Mouse (Mus musculus) liver, embryonic 16.5 days (tissue): ENCODE data around the gene Cdpf1. TPM values are rescaled to one million over a fixed set of nuclear protein-coding genes. Genes with fewer than 3 reads are reported as not detected.

Experiments used
- ATAC-seq: fragments of 200-750 bp; cut with Nextera tagmentation; 2 replicates; pipeline ENCODE4 v1.8.0; 2017; ENCODE audit warnings: low read depth, mild to moderate bottlenecking, moderate number of reproducible peaks, moderate library complexity
- H3K27ac ChIP-seq: fragments of 300-500 bp; sonication (generic); 2 replicates; pipeline ENCODE4 v1.5.1; 2014; ENCODE audit warnings: mild to moderate bottlenecking, low read length
- H3K27me3 ChIP-seq: fragments of 300-500 bp; sonication (generic); 2 replicates; pipeline ENCODE4 v1.6.1; 2014; ENCODE audit warnings: low read depth, low read length, mixed read lengths; ENCODE audit not compliant: control insufficient read depth, insufficient read depth
- H3K36me3 ChIP-seq: fragments of 300-500 bp; sonication (generic); 2 replicates; pipeline ENCODE4 v1.6.1; 2014; ENCODE audit warnings: mild to moderate bottlenecking; ENCODE audit not compliant: control insufficient read depth, insufficient read depth
- H3K4me1 ChIP-seq: fragments of 300-500 bp; sonication (generic); 2 replicates; pipeline ENCODE4 v1.6.1; 2014; ENCODE audit warnings: low read depth, low read length, mixed read lengths; ENCODE audit not compliant: control insufficient read depth
- H3K4me2 ChIP-seq: fragments of 300-500 bp; sonication (generic); 2 replicates; pipeline ENCODE4 v1.6.1; 2014; ENCODE audit warnings: low read depth, low read length, mixed read lengths
- H3K4me3 ChIP-seq: fragments of 300-500 bp; sonication (generic); 2 replicates; pipeline ENCODE4 v1.5.1; 2014; ENCODE audit warnings: low read depth, mild to moderate bottlenecking, low read length
- H3K9ac ChIP-seq: fragments of 300-500 bp; sonication (generic); 2 replicates; pipeline ENCODE4 v1.6.1; 2014; ENCODE audit warnings: low read depth, low read length
- H3K9me3 ChIP-seq: fragments of 300-500 bp; sonication (generic); replicated peaks from 2 replicates; pipeline ENCODE4 v1.6.1; 2016; ENCODE audit warnings: low read length; ENCODE audit not compliant: control insufficient read depth
- WGBS: fragments of 180-500 bp; shearing (Covaris S2); extraction: QIAGEN DNeasy Blood & Tissue Kit; methylation state at CpG from one replicate; pipeline ENCODE4 v1.1.7; 2014; ENCODE audit not compliant: insufficient replicate concordance; 5-methylcytosine and 5-hydroxymethylcytosine counted together
- polyA plus RNA-seq: library from polyadenylated mRNA; unstranded; fragments of >200 nt; fragmentation: Nextera tagmentation; extraction: Ambion mirVana; gene quantifications from 2 replicates; pipeline ENCODE4 v1.2.1, GENCODE M21; 2015

The Cdpf1 gene
- polyA plus RNA-seq, 1 experiment from 2014 or later = 17.2 TPM

DNA sequence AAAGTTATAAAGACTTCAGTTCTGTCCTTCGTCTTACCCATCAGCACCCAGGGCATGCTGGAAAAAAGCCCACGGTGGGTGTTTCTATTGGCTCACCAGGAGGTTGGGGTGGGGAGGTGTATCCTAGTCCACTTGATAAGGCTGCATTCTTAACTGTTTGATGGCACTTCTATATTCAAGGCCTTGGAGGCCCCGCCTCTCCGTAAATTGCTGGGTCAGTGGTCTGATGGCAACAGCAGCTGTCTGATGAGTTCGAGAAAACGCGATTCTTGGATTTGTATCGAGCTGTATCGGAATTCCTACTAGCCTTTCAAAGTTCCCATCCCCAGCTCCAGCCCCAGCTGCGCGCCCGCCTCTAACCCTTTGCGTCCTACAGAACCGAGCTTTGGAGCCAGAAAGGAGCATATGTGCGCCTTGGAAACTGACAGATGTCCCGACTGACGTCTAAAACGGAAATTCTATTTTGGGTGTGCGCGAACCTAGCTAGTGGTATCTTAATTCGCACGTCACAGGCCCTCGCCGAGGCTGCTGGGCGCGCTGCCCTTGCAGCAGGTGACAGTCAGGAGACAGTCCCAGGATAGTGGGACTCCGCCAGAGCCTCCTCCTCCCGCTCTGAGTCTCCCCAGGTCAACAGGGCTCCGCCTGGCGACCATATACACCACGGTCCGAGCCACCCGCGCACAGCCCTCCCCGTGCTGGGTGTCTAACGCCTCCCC lies 533 bp downstream of the Cdpf1 start:
- peaks cover 29% of the 10 kb centered on the region for H3K4me1 ChIP-seq
- H3K4me2 ChIP-seq = peak overlapping the region; percentile 81
- peak; percentile 84 for ATAC-seq
- H3K9me3 ChIP-seq = no peaks in the 10 kb centered on the region
- H3K9ac ChIP-seq = peak overlapping the region; percentile 83
- H3K36me3 ChIP-seq = peaks cover 3% of the 10 kb centered on the region; the same call in 1 of the 2 replicates
- WGBS = 2% methylated on average over 36 of the region's 36 CpGs
- H3K27ac ChIP-seq = peak overlapping the region; percentile 84
- H3K27me3 ChIP-seq = no peaks in the 10 kb centered on the region
- peak overlapping the region; percentile 77 for H3K4me3 ChIP-seq

DNA sequence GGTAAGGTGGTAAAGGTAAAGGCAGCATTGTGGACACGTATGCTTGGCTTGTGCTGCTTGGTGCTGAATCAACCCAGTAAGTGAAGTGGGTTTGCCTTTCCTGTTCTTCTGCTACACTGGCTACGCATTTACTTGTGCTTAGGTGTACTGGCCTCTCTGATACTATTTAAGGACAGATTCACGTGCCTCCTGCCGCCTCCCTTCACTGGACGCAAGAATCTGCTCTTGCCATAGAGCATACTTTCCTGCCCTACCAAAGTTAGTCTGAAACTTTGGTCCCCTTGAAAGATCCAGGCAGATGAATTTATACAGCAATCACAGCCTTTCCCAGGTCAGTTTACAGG lies 1.1 kb downstream of the Cdpf1 start:
- no peak for ATAC-seq
- Histone ChIP-seq H3K36me3 (peaks cover 3% of the 10 kb centered on the region; the same call in 1 of the 2 replicates), H3K4me2 (peak overlapping the region; percentile 81), H3K9me3 (no peaks in the 10 kb centered on the region), H3K9ac (peak overlapping the region; percentile 83), H3K27ac (peak overlapping the region; percentile 84), H3K27me3 (no peaks in the 10 kb centered on the region), H3K4me1 (peaks cover 29% of the 10 kb centered on the region), H3K4me3 (peak overlapping the region; percentile 77)
- 73% methylated on average over 5 of the region's 5 CpGs for WGBS

DNA sequence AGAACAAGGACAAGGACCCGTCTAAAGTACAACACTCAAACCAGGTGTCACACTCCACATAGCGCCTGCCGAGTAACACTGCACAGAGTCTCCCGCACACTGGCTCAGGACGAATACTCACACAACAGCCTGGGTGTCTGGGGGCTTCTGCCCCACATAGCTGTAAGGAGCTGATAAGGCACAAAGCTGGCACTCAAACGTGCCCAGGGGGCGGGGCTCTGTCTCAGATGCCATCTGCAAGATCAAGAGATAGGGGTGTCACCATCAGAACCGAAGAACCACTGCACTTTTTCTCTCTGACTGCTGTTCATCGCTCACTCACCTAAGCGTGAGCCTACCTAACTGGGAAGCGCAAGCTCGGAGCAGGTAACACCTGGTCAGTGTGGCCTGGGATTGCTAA lies 2.4 kb downstream of the Cdpf1 start:
- Histone ChIP-seq H3K9me3 (no peaks in the 10 kb centered on the region), H3K36me3 (peaks cover 3% of the 10 kb centered on the region; the same call in 1 of the 2 replicates), H3K4me1 (peaks cover 29% of the 10 kb centered on the region), H3K4me2 (no peak overlapping the region), H3K27me3 (no peaks in the 10 kb centered on the region), H3K27ac (no peak overlapping the region), H3K9ac (no peak overlapping the region), H3K4me3 (no peak overlapping the region)
- 59% methylated on average over 12 of the region's 12 CpGs for WGBS
- no peak for ATAC-seq

DNA sequence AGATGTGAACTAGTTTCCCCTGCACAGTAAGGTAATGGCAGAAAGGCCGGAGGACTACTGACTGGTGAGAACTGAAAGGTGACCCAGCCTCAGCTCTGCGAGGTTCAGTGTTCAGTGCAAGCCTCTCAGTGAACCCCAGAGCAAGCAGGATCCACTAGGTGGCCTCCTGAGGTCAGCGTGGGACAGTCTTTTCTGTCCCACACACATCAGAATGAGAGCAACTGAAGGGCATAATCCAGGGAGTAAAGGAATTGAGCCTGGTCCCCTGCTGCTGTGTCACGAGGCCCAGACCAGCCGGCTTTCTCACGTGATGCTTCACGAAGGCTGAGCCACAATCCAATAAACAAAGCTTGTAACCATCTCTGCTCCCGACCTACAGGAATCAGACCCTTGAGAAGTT lies 3.1 kb downstream of the Cdpf1 start:
- no peak for ATAC-seq
- Histone ChIP-seq H3K36me3 (peaks cover 3% of the 10 kb centered on the region; the same call in 1 of the 2 replicates), H3K4me3 (no peak overlapping the region), H3K4me1 (peaks cover 26% of the 10 kb centered on the region), H3K9me3 (no peaks in the 10 kb centered on the region), H3K27me3 (no peaks in the 10 kb centered on the region), H3K4me2 (no peak overlapping the region), H3K9ac (no peak overlapping the region), H3K27ac (no peak overlapping the region)
- WGBS = 67% methylated on average over 8 of the region's 8 CpGs

DNA sequence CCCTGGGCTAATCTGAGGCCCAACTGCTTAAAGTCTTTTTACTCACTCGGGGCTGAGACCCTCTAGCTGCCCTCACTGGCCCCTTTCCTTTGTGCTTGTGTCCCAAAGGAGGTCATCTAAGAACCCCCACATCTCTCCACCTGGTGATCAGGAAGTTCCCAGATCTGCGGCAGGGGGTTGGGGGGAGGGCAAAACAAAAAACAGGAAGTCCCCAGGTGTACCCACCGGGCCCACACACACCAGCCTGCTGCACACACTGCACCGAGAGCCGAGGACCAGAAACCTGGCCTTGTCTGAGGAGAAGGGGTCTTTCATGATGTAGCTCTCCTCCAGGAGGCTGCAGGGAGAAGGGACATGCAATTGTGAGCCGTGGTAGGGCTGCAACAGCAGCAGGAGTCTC lies 3.5 kb downstream of the Cdpf1 start:
- Histone ChIP-seq H3K27ac (no peak overlapping the region), H3K9me3 (no peaks in the 10 kb centered on the region), H3K9ac (no peak overlapping the region), H3K36me3 (peaks cover 3% of the 10 kb centered on the region; the same call in 1 of the 2 replicates), H3K27me3 (no peaks in the 10 kb centered on the region), H3K4me3 (no peak overlapping the region), H3K4me2 (no peak overlapping the region), H3K4me1 (peaks cover 23% of the 10 kb centered on the region)
- no peak for ATAC-seq
- 67% methylated on average over 6 of the region's 6 CpGs for WGBS

DNA sequence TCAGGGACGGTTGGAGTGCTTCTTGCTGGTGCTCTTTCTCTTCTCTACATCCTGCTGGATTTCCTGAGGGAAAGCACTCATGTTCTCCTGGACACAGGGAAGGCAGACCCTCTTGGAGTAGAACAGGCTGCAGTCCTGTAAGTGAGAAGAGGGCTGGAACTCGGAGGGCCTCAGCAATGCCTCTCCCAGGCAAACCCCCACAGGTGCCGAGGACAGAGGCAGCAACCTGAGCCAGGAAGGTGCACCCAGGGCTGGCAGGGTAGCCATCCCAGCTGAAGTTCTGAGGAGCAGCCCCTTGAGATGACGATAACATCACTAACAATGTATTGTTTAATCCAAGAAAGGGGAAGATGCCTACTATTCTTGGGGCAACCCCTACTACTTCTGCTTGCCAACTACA lies 4.1 kb downstream of the Cdpf1 start:
- Histone ChIP-seq H3K27me3 (no peaks in the 10 kb centered on the region), H3K27ac (no peak overlapping the region), H3K4me3 (no peak overlapping the region), H3K4me2 (no peak overlapping the region), H3K36me3 (peaks cover 3% of the 10 kb centered on the region; the same call in 1 of the 2 replicates), H3K4me1 (peaks cover 23% of the 10 kb centered on the region), H3K9ac (no peak overlapping the region), H3K9me3 (no peaks in the 10 kb centered on the region)
- ATAC-seq = no peak
- 75% methylated on average over 4 of the region's 4 CpGs for WGBS

DNA sequence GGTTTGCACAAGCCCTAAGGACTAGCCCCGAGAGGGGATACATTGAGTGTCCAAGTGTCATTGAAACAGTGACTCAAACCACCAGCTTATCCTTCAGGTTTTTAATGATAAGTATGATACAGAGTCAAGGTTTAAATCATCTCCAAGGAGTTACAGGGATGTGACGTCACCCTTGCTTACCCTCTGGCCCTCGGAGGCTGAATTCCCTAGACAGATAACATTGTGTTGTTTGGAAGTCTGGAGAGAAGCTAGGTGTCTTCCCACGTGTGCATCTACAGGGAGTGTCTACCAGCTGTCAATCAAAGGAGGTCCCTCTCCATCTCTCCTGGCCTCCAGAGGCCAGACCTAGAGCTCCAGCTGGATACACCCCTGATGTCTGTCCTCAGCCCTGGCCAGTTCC lies 4.6 kb downstream of the Cdpf1 start:
- no peak overlapping the region for H3K27ac ChIP-seq
- no peak overlapping the region for H3K4me2 ChIP-seq
- WGBS = 69% methylated on average over 4 of the region's 4 CpGs
- H3K27me3 ChIP-seq = no peaks in the 10 kb centered on the region
- H3K36me3 ChIP-seq = peaks cover 3% of the 10 kb centered on the region; the same call in 1 of the 2 replicates
- H3K4me3 ChIP-seq = no peak overlapping the region
- no peaks in the 10 kb centered on the region for H3K9me3 ChIP-seq
- no peak overlapping the region for H3K9ac ChIP-seq
- peaks cover 19% of the 10 kb centered on the region for H3K4me1 ChIP-seq
- no peak for ATAC-seq

DNA sequence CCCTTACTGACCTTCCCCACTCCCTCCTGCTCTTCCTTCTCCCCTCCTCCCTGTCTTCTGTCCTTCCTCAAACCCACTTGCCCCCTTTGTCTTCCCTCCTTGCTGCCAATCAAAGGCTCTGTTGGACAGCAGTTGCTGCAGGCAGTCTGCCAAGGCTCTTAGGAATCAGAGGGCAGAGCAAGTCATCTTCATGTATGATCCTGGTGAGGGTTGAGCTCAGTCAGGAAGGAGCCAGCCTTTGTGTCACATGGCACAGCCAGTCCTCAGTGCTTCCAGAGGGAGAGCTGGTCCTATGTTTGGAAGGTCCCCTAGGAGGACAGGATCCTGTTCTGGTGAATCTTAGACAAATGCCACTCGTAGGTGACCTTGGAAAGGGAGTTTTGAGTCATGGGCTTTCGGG lies 8.6 kb downstream of the Cdpf1 start:
- H3K4me2 ChIP-seq = no peak overlapping the region
- no peak overlapping the region for H3K9ac ChIP-seq
- 48% methylated on average over 2 of the region's 2 CpGs for WGBS
- no peaks in the 10 kb centered on the region for H3K27me3 ChIP-seq
- no peak for ATAC-seq
- peaks cover 3% of the 10 kb centered on the region; the same call in 1 of the 2 replicates for H3K36me3 ChIP-seq
- H3K9me3 ChIP-seq = no peaks in the 10 kb centered on the region
- no peak overlapping the region for H3K4me3 ChIP-seq
- H3K27ac ChIP-seq = no peak overlapping the region
- H3K4me1 ChIP-seq = no peaks in the 10 kb centered on the region

DNA sequence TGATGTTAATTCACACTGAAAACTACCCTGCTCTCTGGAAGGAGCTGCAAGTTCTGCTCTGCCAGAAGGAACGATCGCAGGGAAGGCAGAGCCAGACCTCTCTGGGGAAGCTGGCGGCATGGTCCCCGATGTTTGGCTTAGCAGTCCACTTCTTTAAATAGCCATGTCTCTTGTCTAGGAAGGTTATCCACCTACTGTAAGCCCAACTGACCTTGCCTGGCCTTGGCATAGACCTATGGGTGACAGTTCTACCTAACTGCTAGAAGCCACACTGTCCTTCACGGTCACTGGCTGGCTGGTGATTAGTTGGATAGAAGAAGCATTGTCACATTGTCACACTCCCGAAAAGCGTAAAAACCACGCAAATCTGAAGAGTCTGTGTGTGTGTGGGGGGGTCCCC lies 12.8 kb downstream of the Cdpf1 start:
- Histone ChIP-seq H3K4me3 (no peak overlapping the region), H3K4me1 (no peaks in the 10 kb centered on the region), H3K27me3 (no peaks in the 10 kb centered on the region), H3K9me3 (no peaks in the 10 kb centered on the region), H3K9ac (no peak overlapping the region), H3K4me2 (no peak overlapping the region), H3K36me3 (no peaks in the 10 kb centered on the region; the same call in 1 of the 2 replicates), H3K27ac (no peak overlapping the region)
- ATAC-seq = no peak
- WGBS = 82% methylated on average over 8 of the region's 8 CpGs
